In the genomic region with DNA sequence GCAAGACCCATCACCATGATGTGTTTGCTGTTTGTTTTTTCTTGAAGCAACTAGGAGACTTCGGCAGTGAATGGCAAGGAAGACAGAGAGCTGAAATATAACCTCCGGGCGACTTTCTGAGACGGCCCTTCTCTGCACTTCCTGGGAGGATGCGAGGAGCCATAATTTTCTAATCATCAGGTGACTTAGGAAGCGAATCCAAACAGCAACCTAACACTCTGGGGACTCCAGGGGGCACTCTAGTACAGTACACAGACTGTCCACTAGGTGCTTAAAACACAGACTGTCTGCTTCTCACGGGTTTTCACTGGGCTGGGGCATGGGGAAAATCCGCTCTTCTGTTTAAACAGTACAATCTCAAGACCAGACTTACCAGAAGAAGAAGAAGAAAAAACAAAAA, we compare ENCODE assay signal across 8 mouse cellular contexts. TPM values are rescaled to one million over a fixed set of nuclear protein-coding genes. Genes with fewer than 3 reads are reported as not detected.
DNase-seq lines count a peak whose midpoint lies in the region; ATAC-seq lines count a peak whose summit lies in the region.

No protein-coding gene starts in this region.

- no peak overlapping the region for H3K9ac ChIP-seq in midbrain, embryonic 13.5 days (replicated peaks)
- H3K9ac ChIP-seq in stomach, embryonic 16.5 days (ENCODE audit: low read length), result no peak overlapping the region

- H3K27me3 ChIP-seq in midbrain, embryonic 13.5 days, result peaks cover 7% of the 10 kb centered on the region; the same call in 1 of the 2 replicates
- 0 out of 2 replicates have a peak, but pooled peaks cover 8% of the 10 kb centered on the region for H3K27me3 ChIP-seq in stomach, embryonic 16.5 days (ENCODE audit: control insufficient read depth, insufficient read depth, low read length)

- H3K4me3 ChIP-seq in midbrain, embryonic 13.5 days (replicated peaks), result no peak overlapping the region
- no peak overlapping the region for H3K4me3 ChIP-seq in stomach, embryonic 16.5 days (replicated peaks; ENCODE audit: low read length)

- H3K36me3 ChIP-seq in midbrain, embryonic 13.5 days, result no peaks in the 10 kb centered on the region
- no peaks in the 10 kb centered on the region for H3K36me3 ChIP-seq in stomach, embryonic 16.5 days (ENCODE audit: control insufficient read depth, insufficient read depth, low read length)

- peak; percentile 87 for ATAC-seq in inflammation-experienced regulatory T-cells, adult 6 months
- peak; percentile 41; the same call in 1 of the 2 replicates for ATAC-seq in midbrain, embryonic 13.5 days
- ATAC-seq in stomach, embryonic 16.5 days (ENCODE audit: insufficient read depth, low FRiP score), result no peak

- no peak overlapping the region for H3K27ac ChIP-seq in midbrain, embryonic 13.5 days
- H3K27ac ChIP-seq in stomach, embryonic 16.5 days (ENCODE audit: low read length), result no peak overlapping the region

- 24% methylated on average over 8 of the region's 8 CpGs for WGBS in midbrain, embryonic 13.5 days
- WGBS in stomach, embryonic 16.5 days, result 8% methylated on average over 8 of the region's 8 CpGs

- intact Hi-C loops in left cerebral cortex, postnatal 10 days (cut with DNase I), result loop anchor here (5.0 kb wide), 1 partner anchor 121 kb away; no protein-coding TSS in a partner anchor

- peak overlapping the region; percentile 26; the same call in 1 of the 2 replicates for H3K4me2 ChIP-seq in midbrain, embryonic 13.5 days (replicated peaks)
- H3K4me2 ChIP-seq in stomach, embryonic 16.5 days (ENCODE audit: low read depth, low read length), result peak overlapping the region; percentile 19; the same call in 1 of the 2 replicates

- H3K9me3 ChIP-seq in midbrain, embryonic 13.5 days, result no peaks in the 10 kb centered on the region
- H3K9me3 ChIP-seq in stomach, embryonic 16.5 days (replicated peaks; ENCODE audit: control insufficient read depth, low read length), result no peaks in the 10 kb centered on the region

- H3K4me1 ChIP-seq in midbrain, embryonic 13.5 days (replicated peaks), result peaks cover 35% of the 10 kb centered on the region
- peaks cover 13% of the 10 kb centered on the region; the same call in 1 of the 2 replicates for H3K4me1 ChIP-seq in stomach, embryonic 16.5 days (ENCODE audit: control insufficient read depth, insufficient read depth, low read length)

- DNase-seq in urinary bladder, adult 18-20 months (ENCODE audit: low spot score in 2 of 2), result peak; percentile 21 to 42
- no peak for DNase-seq in urinary bladder, adult 2 months (ENCODE audit: low spot score)
- DNase-seq in cerebellum, postnatal 10 days, result peak; percentile 84 to 90
- peak; percentile 69 to 73 for DNase-seq in frontal cortex, postnatal 14 days (ENCODE audit: low spot score in 2 of 2)
- DNase-seq in left cerebral cortex, postnatal 10 days (ENCODE audit: extremely low spot score in 1 of 2, low spot score in 2 of 2), result peak; percentile 76 to 78

RNA-seq across cellular contexts. Expression of a gene that starts 3.5 kb away (rescaled TPM):
- polyA plus RNA-seq in urinary bladder, adult 2 months (2012; rRNA removed), result 5.2 and 5.5 TPM in 2 replicates
- polyA plus RNA-seq in inflammation-experienced regulatory T-cells, adult 6 months (2017; shearing (Covaris generic)), result not detected
- 10 to 100 TPM; 12.2 to 13.0 TPM for total RNA-seq in left cerebral cortex, postnatal 10 days (2021)
- 2.1 and 2.7 TPM in 2 replicates for polyA plus RNA-seq in midbrain, embryonic 13.5 days (2015; fragmentation: Nextera tagmentation; extraction: Ambion mirVana)
- polyA plus RNA-seq in stomach, embryonic 16.5 days (2015; fragmentation: Nextera tagmentation; extraction: Ambion mirVana), result 1.4 and 2.1 TPM in 2 replicates

RNA-seq across cellular contexts. Expression of a gene that starts 7.1 kb away (rescaled TPM):
- 199 and 254 TPM in 2 replicates for polyA plus RNA-seq in urinary bladder, adult 2 months (2012; rRNA removed)
- polyA plus RNA-seq in inflammation-experienced regulatory T-cells, adult 6 months (2017; shearing (Covaris generic)), result 100 to 1,000 TPM; 147 to 175 (median 150) TPM
- total RNA-seq in left cerebral cortex, postnatal 10 days (2021), result 100 to 1,000 TPM; 210 to 228 TPM
- polyA plus RNA-seq in midbrain, embryonic 13.5 days (2015; fragmentation: Nextera tagmentation; extraction: Ambion mirVana), result 154 and 165 TPM in 2 replicates
- 185 and 187 TPM in 2 replicates for polyA plus RNA-seq in stomach, embryonic 16.5 days (2015; fragmentation: Nextera tagmentation; extraction: Ambion mirVana)

RNA-seq across cellular contexts. Expression of a gene that starts 17.2 kb away (rescaled TPM):
- polyA plus RNA-seq in urinary bladder, adult 2 months (2012; rRNA removed), result 74.7 and 107 TPM in 2 replicates
- 100 to 1,000 TPM; 278 to 380 (median 357) TPM for polyA plus RNA-seq in inflammation-experienced regulatory T-cells, adult 6 months (2017; shearing (Covaris generic))
- 100 to 1,000 TPM; 174 to 183 TPM for total RNA-seq in left cerebral cortex, postnatal 10 days (2021)
- 246 and 261 TPM in 2 replicates for polyA plus RNA-seq in midbrain, embryonic 13.5 days (2015; fragmentation: Nextera tagmentation; extraction: Ambion mirVana)
- 221 and 222 TPM in 2 replicates for polyA plus RNA-seq in stomach, embryonic 16.5 days (2015; fragmentation: Nextera tagmentation; extraction: Ambion mirVana)
